Mouse (Mus musculus) thymus, adult 2 months (tissue): ENCODE data around the gene Vkorc1l1. TPM values are rescaled to one million over a fixed set of nuclear protein-coding genes. Genes with fewer than 3 reads are reported as not detected.

Experiments
- DNase-seq: peaks from one replicate; pipeline ENCODE4 v3.0.0; 2021
- H3K27ac ChIP-seq: fragments of 200-500 bp; 2 replicates; pipeline ENCODE4 v1.5.1; 2012; ENCODE audit warnings: low read length, control low read depth; ENCODE audit not compliant: control insufficient read depth, insufficient read depth
- H3K27me3 ChIP-seq: fragments of 200-500 bp; 2 replicates; pipeline ENCODE4 v1.6.1; 2012; ENCODE audit warnings: mild to moderate bottlenecking, low read length, moderate library complexity, mixed read lengths; ENCODE audit not compliant: control insufficient read depth, insufficient read depth
- H3K36me3 ChIP-seq: fragments of 200-500 bp; 2 replicates; pipeline ENCODE4 v1.6.1; 2012; ENCODE audit warnings: mild to moderate bottlenecking, low read length, moderate library complexity; ENCODE audit not compliant: control insufficient read depth, insufficient read depth
- H3K4me1 ChIP-seq: fragments of 200-500 bp; replicated peaks from 2 replicates; pipeline ENCODE4 v1.6.1; 2012; ENCODE audit warnings: low read length; ENCODE audit not compliant: control insufficient read depth, insufficient read depth
- H3K4me3 ChIP-seq: fragments of 200-500 bp; 2 replicates; pipeline ENCODE4 v1.5.1; 2012; ENCODE audit warnings: mild to moderate bottlenecking, low read length, control low read depth, moderate library complexity; ENCODE audit not compliant: control insufficient read depth, insufficient read depth
- CTCF ChIP-seq: fragments of 200-500 bp; IDR thresholded peaks from 2 replicates; pipeline ENCODE4 v1.5.1; 2012; ENCODE audit warnings: mild to moderate bottlenecking, control low read depth, low read length, moderate library complexity, borderline replicate concordance; ENCODE audit not compliant: control insufficient read depth, poor library complexity, insufficient read depth; ENCODE audit errors: extremely low read depth
- POLR2A ChIP-seq: fragments of 200-500 bp; IDR thresholded peaks from 2 replicates; pipeline ENCODE4 v1.6.1; 2012; ENCODE audit warnings: mild to moderate bottlenecking, low read length, control low read depth, moderate library complexity; ENCODE audit not compliant: control insufficient read depth, poor library complexity, insufficient read depth; ENCODE audit errors: extremely low read depth
- WGBS: fragments of 180-500 bp; shearing (Covaris S2); methylation state at CpG from one replicate; pipeline ENCODE4 v1.1.7; 2018; 5-methylcytosine and 5-hydroxymethylcytosine counted together
- polyA plus RNA-seq: library from polyadenylated mRNA; depleted of rRNA; stranded (reverse); fragments of >200 nt; gene quantifications from 2 replicates; pipeline ENCODE4 v1.2.3, GENCODE M21; 2012

The Vkorc1l1 gene
- polyA plus RNA-seq, 1 experiment: 20.9 TPM

GRCm38 (mm10) chr5:130007344-130007743, 65.6 kb downstream of the Vkorc1l1 start:
- WGBS: 91% methylated on average over 1 of the region's 1 CpGs
- H3K27me3 ChIP-seq: no peaks in the 10 kb centered on the region
- no peak overlapping the region for H3K27ac ChIP-seq
- no peak overlapping the region for H3K4me3 ChIP-seq
- H3K36me3 ChIP-seq: no peaks in the 10 kb centered on the region
- DNase-seq: no peak
- TF ChIP-seq POLR2A (no peak), CTCF (no peak)
- H3K4me1 ChIP-seq: peaks cover 6% of the 10 kb centered on the region

GRCm38 (mm10) chr5:130008034-130008590, 66.3 kb downstream of the Vkorc1l1 start:
- H3K36me3 ChIP-seq: no peaks in the 10 kb centered on the region
- H3K27me3 ChIP-seq: no peaks in the 10 kb centered on the region
- no peak overlapping the region for H3K4me3 ChIP-seq
- no peak overlapping the region for H3K27ac ChIP-seq
- TF ChIP-seq CTCF (no peak), POLR2A (no peak)
- 89% methylated on average over 6 of the region's 6 CpGs for WGBS
- DNase-seq: no peak
- H3K4me1 ChIP-seq: 0 out of 2 replicates have a peak, but pooled peaks cover 3% of the 10 kb centered on the region

DNA sequence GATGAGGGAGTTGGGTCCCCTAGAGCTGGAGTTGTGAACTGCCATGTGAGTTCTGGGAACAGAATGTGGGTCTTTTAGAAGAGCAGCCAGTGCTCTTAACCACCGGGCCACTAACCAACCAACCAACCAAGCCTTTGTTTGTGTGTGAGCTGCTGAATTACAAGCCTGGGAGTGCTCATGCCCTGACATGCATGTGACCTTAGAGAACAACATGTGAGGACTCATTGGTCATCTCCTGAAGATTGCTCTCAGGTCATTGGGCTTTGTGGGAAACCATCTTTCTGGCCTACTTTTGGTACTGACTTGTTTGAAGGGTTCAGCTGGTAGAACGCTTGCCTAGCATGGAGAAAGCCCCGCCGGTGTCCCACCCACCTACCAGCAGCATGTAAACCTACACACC, 68.0 kb downstream of the Vkorc1l1 start:
- no peak for DNase-seq
- Histone ChIP-seq H3K4me3 (no peak overlapping the region), H3K36me3 (no peaks in the 10 kb centered on the region), H3K4me1 (no peaks in the 10 kb centered on the region), H3K27me3 (no peaks in the 10 kb centered on the region), H3K27ac (no peak overlapping the region)
- 96% methylated on average over 4 of the region's 4 CpGs for WGBS
- TF ChIP-seq CTCF (no peak), POLR2A (no peak)

DNA sequence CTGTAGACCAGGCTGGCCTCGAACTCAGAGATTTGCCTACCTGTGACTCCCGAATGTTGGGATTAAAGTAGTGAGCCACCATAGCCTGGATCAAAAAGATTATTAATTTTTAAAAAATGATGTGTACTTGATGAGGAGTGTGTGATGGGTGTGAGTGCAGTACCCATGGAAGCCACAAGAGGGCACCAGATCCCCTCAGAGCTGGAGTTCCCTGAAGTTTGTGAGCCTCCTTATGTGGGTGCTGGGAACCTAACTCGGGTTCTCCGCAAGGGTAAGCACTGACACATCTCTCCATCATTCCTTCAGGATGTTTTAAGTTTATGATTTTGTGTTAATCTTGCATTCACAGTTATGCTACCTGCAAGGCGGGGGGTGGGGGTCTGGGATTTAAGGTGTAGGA, 69.2 kb downstream of the Vkorc1l1 start:
- DNase-seq: no peak
- WGBS: 98% methylated on average over 5 of the region's 5 CpGs

GRCm38 (mm10) chr5:130015104-130015503, 73.3 kb downstream of the Vkorc1l1 start:
- Histone ChIP-seq H3K4me3 (no peak overlapping the region), H3K27me3 (no peaks in the 10 kb centered on the region), H3K36me3 (no peaks in the 10 kb centered on the region), H3K4me1 (no peaks in the 10 kb centered on the region), H3K27ac (no peak overlapping the region)
- TF ChIP-seq CTCF (no peak), POLR2A (no peak)
- DNase-seq: no peak
- 99% methylated on average over 3 of the region's 3 CpGs for WGBS

More for the DNA sequence above, 69.2 kb downstream of the Vkorc1l1 start:
- H3K27me3 ChIP-seq: no peaks in the 10 kb centered on the region
- 0 out of 2 replicates have a peak, but pooled peaks have one; percentile 45 for TF ChIP-seq CTCF
- no peak for TF ChIP-seq POLR2A
- H3K36me3 ChIP-seq: no peaks in the 10 kb centered on the region
- no peak overlapping the region for H3K4me3 ChIP-seq
- H3K27ac ChIP-seq: no peak overlapping the region
- H3K4me1 ChIP-seq: no peaks in the 10 kb centered on the region

DNA sequence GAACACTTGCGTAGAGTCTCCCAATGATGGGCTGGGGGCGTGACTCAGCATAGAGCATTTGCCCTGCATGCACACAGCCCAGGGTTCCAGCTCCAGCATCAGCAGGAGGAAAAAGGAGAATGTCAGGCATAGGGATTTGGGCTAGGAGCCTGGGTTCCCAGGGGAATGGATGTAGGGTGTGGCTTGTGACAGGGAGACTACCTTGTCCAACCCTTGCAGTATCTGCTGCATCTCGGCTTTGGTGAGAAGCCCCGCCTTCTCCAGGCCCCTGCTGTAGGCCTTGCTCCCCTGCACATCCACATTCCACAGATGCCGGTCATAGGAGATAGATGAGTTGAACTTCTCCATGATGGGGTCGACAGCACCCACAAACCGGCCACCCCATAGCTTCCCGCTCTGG, 77.7 kb downstream of the Vkorc1l1 start:
- Histone ChIP-seq H3K36me3 (no peaks in the 10 kb centered on the region), H3K27me3 (no peaks in the 10 kb centered on the region), H3K4me3 (no peak overlapping the region), H3K4me1 (peaks cover 2% of the 10 kb centered on the region), H3K27ac (no peak overlapping the region)
- 94% methylated on average over 8 of the region's 8 CpGs for WGBS
- TF ChIP-seq CTCF: no peak
- TF ChIP-seq POLR2A: no peak
- DNase-seq: no peak

GRCm38 (mm10) chr5:130021361-130021966, 79.7 kb downstream of the Vkorc1l1 start:
- no peak for DNase-seq
- WGBS: 83% methylated on average over 5 of the region's 5 CpGs
- Histone ChIP-seq H3K4me1 (peaks cover 2% of the 10 kb centered on the region), H3K27ac (no peak overlapping the region), H3K4me3 (no peak overlapping the region), H3K27me3 (no peaks in the 10 kb centered on the region), H3K36me3 (no peaks in the 10 kb centered on the region)
- TF ChIP-seq CTCF: no peak
- no peak for TF ChIP-seq POLR2A

DNA sequence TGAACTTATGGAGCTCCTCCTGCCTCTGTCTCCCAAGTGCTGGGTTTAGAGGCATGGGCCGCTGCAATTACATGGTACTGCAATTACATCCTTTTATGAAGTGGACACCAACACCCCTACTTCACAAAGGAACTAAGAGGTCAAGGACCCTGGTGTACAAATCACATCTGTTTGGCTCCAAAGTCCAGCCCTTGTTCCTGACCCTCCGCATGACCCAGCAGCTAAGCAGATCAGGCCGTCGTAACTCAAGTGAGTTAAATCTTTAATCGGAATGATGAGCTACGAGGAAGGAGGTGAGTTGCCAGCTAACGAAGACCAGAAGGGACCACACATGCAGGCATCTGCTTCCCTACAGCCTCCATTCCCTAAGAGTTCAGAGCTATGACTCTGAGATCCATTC, 80.6 kb downstream of the Vkorc1l1 start:
- Histone ChIP-seq H3K4me3 (no peak overlapping the region), H3K4me1 (peaks cover 2% of the 10 kb centered on the region), H3K27ac (no peak overlapping the region), H3K36me3 (no peaks in the 10 kb centered on the region), H3K27me3 (no peaks in the 10 kb centered on the region)
- 95% methylated on average over 7 of the region's 7 CpGs for WGBS
- no peak for DNase-seq
- TF ChIP-seq CTCF (no peak), POLR2A (no peak)
